ENCODE assay signal across 21 mouse cellular contexts in the genomic region with DNA sequence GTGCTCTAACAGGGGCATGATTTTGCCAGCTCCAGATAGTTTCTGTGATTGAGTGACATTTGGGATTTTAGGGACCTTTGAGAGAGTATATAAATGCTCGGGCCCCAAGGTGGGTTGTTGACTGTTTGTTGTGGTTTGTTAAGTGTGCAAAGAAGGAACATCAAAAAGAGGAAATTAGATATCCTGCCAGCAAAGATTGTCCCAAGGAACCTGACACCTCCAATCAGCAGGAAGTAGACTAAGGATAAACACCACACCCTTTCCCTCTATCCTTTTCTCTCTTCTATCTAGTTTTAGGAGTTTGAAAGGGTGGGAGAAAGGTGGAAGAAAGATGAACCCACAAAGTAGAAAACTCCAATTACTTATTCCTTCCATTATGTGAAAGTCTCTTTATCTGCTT.
DNase-seq lines count a peak whose midpoint lies in the region; ATAC-seq and TF ChIP-seq lines count a peak whose summit lies in the region.
"Had no signal": no experiment of that assay in that cellular context is flagged by ENCODE, and none has a peak within 500 bp of the region (broad histone marks: within the 10 kb centered on the region; RNA-seq: fewer than 3 reads in every experiment).

No protein-coding gene starts in this region.

- no peak overlapping the region for H3K4me2 ChIP-seq in forebrain, embryonic 11.5 days (ENCODE audit: low read depth, low read length, severe bottlenecking)

- H3K79me2 ChIP-seq in MEL (ENCODE audit: control insufficient read depth, insufficient read depth, low read length, poor library complexity) = no peaks in the 10 kb centered on the region

- WGBS in forebrain, embryonic 11.5 days = 83% methylated on average over 1 of the region's 1 CpGs

- DNase-seq in MEL (ENCODE audit: low read depth, low spot score) (peak; percentile 73), MEL-GATA-1-ER (ENCODE audit: extremely low read depth, low read depth) (peak; percentile 38)
- no peak for DNase-seq in forebrain, embryonic 11.5 days (ENCODE audit: low spot score)
- DNase-seq in frontal cortex, postnatal 36 days (ENCODE audit: low spot score in 2 of 2) = no peak
- DNase-seq: adrenal gland, adult 2 months; adrenal gland, adult 8-10 months; adrenal gland, postnatal 10 days; adrenal gland, postnatal 14 days; adrenal gland, postnatal 25 days; adrenal gland, postnatal 36 days; B cell, adult 2 months; cerebellum, adult 11 months; cerebellum, adult 11-12 months; cerebellum, adult 18-20 months; cerebellum, adult 2 months; cerebellum, adult 8-10 months had no signal

- TF ChIP-seq RAD21 in MEL (IDR thresholded peaks at IDR 0.05; ENCODE audit: low read depth, low read length) = no peak

- no peaks in the 10 kb centered on the region for H3K9me3 ChIP-seq in MEL (replicated peaks; ENCODE audit: insufficient read depth, low read length)
- H3K9me3 ChIP-seq in forebrain, embryonic 11.5 days (ENCODE audit: control insufficient read depth, low read length) = no peaks in the 10 kb centered on the region
- H3K9me3 ChIP-seq: G1E had no signal

- H3K27ac ChIP-seq in MEL (ENCODE audit: control insufficient read depth, low read depth, low read length) = no peak overlapping the region
- no peak overlapping the region for H3K27ac ChIP-seq in forebrain, embryonic 11.5 days (ENCODE audit: low read depth, low read length)

- TF ChIP-seq CTCF in MEL (IDR thresholded peaks at IDR 0.05 in 2 of 3, conservative IDR thresholded peaks at IDR 0.05 in 1 of 3; ENCODE audit: control insufficient read depth in 1 of 3, insufficient read depth in 1 of 3, low read depth in 2 of 3, low read length in 3 of 3, poor library complexity in 1 of 3, severe bottlenecking in 1 of 3) = no peak

- no peak overlapping the region for H3K4me3 ChIP-seq in MEL (ENCODE audit: control insufficient read depth in 1 of 2, insufficient read depth in 1 of 2, low read depth in 2 of 2, low read length in 2 of 2)
- H3K4me3 ChIP-seq in forebrain, embryonic 11.5 days (ENCODE audit: low read depth, low read length) = no peak overlapping the region

- TF ChIP-seq EP300 in MEL (IDR thresholded peaks at IDR 0.05; ENCODE audit: low read depth in 1 of 2, low read length in 2 of 2) = peak; percentile 90 to 92

- no peaks in the 10 kb centered on the region for H3K4me1 ChIP-seq in MEL (ENCODE audit: control insufficient read depth in 1 of 2, insufficient read depth in 2 of 2, low read length in 2 of 2)
- H3K4me1 ChIP-seq in forebrain, embryonic 11.5 days (replicated peaks; ENCODE audit: control insufficient read depth, insufficient read depth, low read length) = no peaks in the 10 kb centered on the region

- H3K36me3 ChIP-seq in MEL (ENCODE audit: control insufficient read depth in 1 of 2, insufficient read depth in 2 of 2, low read length in 2 of 2) = peaks cover 0 to 13% of the 10 kb centered on the region in 2 experiments; a peak in 2 of 4 replicates
- no peaks in the 10 kb centered on the region for H3K36me3 ChIP-seq in forebrain, embryonic 11.5 days (ENCODE audit: control insufficient read depth, insufficient read depth, low read length)
- H3K36me3 ChIP-seq: G1E had no signal

- no peak for TF ChIP-seq POLR2A in MEL (IDR thresholded peaks at IDR 0.05; ENCODE audit: control insufficient read depth in 1 of 2, insufficient read depth in 1 of 2, low read depth in 1 of 2, low read length in 2 of 2, poor library complexity in 1 of 2)

- no peaks in the 10 kb centered on the region for H3K27me3 ChIP-seq in MEL (ENCODE audit: control insufficient read depth in 1 of 2, insufficient read depth in 2 of 2, low read length in 2 of 2)
- no peaks in the 10 kb centered on the region for H3K27me3 ChIP-seq in forebrain, embryonic 11.5 days (ENCODE audit: control insufficient read depth, insufficient read depth, low read length)
- H3K27me3 ChIP-seq: CH12.LX, Patski had no signal

- ATAC-seq in forebrain, embryonic 11.5 days (replicated peaks; ENCODE audit: low FRiP score) = no peak
- ATAC-seq: activated CD4-positive, CD25-positive, alpha-beta regulatory T cell, adult 4 months; CD4-positive, CD25-positive, alpha-beta regulatory T cell, adult 4 months; Patski had no signal

- H3K9ac ChIP-seq in MEL (ENCODE audit: control insufficient read depth, low read depth, low read length, poor library complexity, severe bottlenecking) = no peak overlapping the region
- H3K9ac ChIP-seq in forebrain, embryonic 11.5 days (ENCODE audit: low read length) = no peak overlapping the region

TF ChIP-seq in MEL, 35 proteins besides CTCF, POLR2A, EP300 and RAD21:
- no peak for TF ChIP-seq ZNF384 (IDR thresholded peaks at IDR 0.05; ENCODE audit: low read depth, low read length)
- TF ChIP-seq JUND (IDR thresholded peaks at IDR 0.05; ENCODE audit: low read depth, low read length) = no peak
- TF ChIP-seq MEF2A (IDR thresholded peaks at IDR 0.05; ENCODE audit: extremely low read depth, insufficient replicate concordance, low read depth, low read length, poor library complexity, severe bottlenecking) = no peak
- TF ChIP-seq MXI1 (IDR thresholded peaks at IDR 0.05; ENCODE audit: low read depth, low read length) = no peak
- no peak for TF ChIP-seq ZMIZ1 (IDR thresholded peaks at IDR 0.05; ENCODE audit: low read depth, low read length)
- no peak for TF ChIP-seq NELFE (IDR thresholded peaks at IDR 0.05; ENCODE audit: low read depth, low read length)
- TF ChIP-seq ZKSCAN1 (IDR thresholded peaks at IDR 0.05; ENCODE audit: low read depth, low read length) = no peak
- no peak for TF ChIP-seq HCFC1 (IDR thresholded peaks at IDR 0.05; ENCODE audit: low read depth, low read length)
- TF ChIP-seq POLR2AphosphoS2 (IDR thresholded peaks at IDR 0.05; ENCODE audit: low read length) = no peak
- TF ChIP-seq TCF12 (IDR thresholded peaks at IDR 0.05; ENCODE audit: low read depth, low read length) = 0 out of 2 replicates have a peak, but pooled peaks have one; percentile 34
- no peak for TF ChIP-seq SMC3 (IDR thresholded peaks at IDR 0.05; ENCODE audit: low read depth, low read length)
- TF ChIP-seq UBTF (IDR thresholded peaks at IDR 0.05; ENCODE audit: borderline replicate concordance, insufficient read depth, low read depth, low read length) = no peak
- TF ChIP-seq MAZ (IDR thresholded peaks at IDR 0.05; ENCODE audit: low read depth, low read length) = no peak
- TF ChIP-seq RCOR1 (IDR thresholded peaks at IDR 0.05; ENCODE audit: low read depth, low read length) = peak; percentile 82
- TF ChIP-seq TAL1 (IDR thresholded peaks at IDR 0.05; ENCODE audit: low read length) = 0 out of 2 replicates have a peak, but pooled peaks have one; percentile 16
- TF ChIP-seq ELF1 (IDR thresholded peaks at IDR 0.05; ENCODE audit: low read depth, low read length) = no peak
- no peak for TF ChIP-seq CHD1 (IDR thresholded peaks at IDR 0.05; ENCODE audit: low read depth, low read length)
- TF ChIP-seq NRF1 (IDR thresholded peaks at IDR 0.05; ENCODE audit: insufficient read depth, low read depth, low read length, poor library complexity, severe bottlenecking) = no peak
- TF ChIP-seq GABPA (IDR thresholded peaks at IDR 0.05; ENCODE audit: low read depth, low read length) = no peak
- TF ChIP-seq MAFK (IDR thresholded peaks at IDR 0.05; ENCODE audit: borderline replicate concordance, low read depth, low read length) = no peak
- TF ChIP-seq BHLHE40 (IDR thresholded peaks at IDR 0.05; ENCODE audit: borderline replicate concordance, low read depth, low read length) = no peak
- TF ChIP-seq E2F4 (IDR thresholded peaks at IDR 0.05; ENCODE audit: borderline replicate concordance, low read depth, low read length) = no peak
- TF ChIP-seq POLR2AphosphoS5 (IDR thresholded peaks at IDR 0.05; ENCODE audit: borderline replicate concordance, low read depth, low read length) = no peak
- peak; percentile 67 for TF ChIP-seq GATA1 (IDR thresholded peaks at IDR 0.05; ENCODE audit: low read depth, low read length)
- no peak for TF ChIP-seq SIN3A (IDR thresholded peaks at IDR 0.05; ENCODE audit: low read length)
- TF ChIP-seq USF1 (IDR thresholded peaks at IDR 0.05; ENCODE audit: low read depth, low read length) = no peak
- TF ChIP-seq MAX (IDR thresholded peaks at IDR 0.05; ENCODE audit: low read length) = no peak
- no peak for TF ChIP-seq KAT2A (conservative IDR thresholded peaks at IDR 0.05; ENCODE audit: low read depth, low read length)
- TF ChIP-seq MYC (IDR thresholded peaks at IDR 0.05; ENCODE audit: low read depth, low read length) = no peak
- peak; percentile 41; the same call in 1 of the 2 replicates for TF ChIP-seq MYB (IDR thresholded peaks at IDR 0.05; ENCODE audit: low read depth, low read length)
- no peak for TF ChIP-seq CHD2 (IDR thresholded peaks at IDR 0.05; ENCODE audit: low read length)
- no peak for TF ChIP-seq USF2 (IDR thresholded peaks at IDR 0.05; ENCODE audit: borderline replicate concordance in 1 of 2, insufficient read depth in 1 of 2, low read depth in 1 of 2, low read length in 2 of 2)
- TF ChIP-seq ZC3H11A (IDR thresholded peaks at IDR 0.05; ENCODE audit: low read depth, low read length) = no peak
- TF ChIP-seq ETS1 (IDR thresholded peaks at IDR 0.05; ENCODE audit: low read depth, low read length) = no peak
- TF ChIP-seq TBP (IDR thresholded peaks at IDR 0.05; ENCODE audit: low read depth, low read length) = no peak

Comparison
In these comparisons a context has a peak if more than half of its experiments do, and no peak if none do; other contexts are left out.
1. DNase-seq: peak in MEL (single experiment) and MEL-GATA-1-ER (single experiment); none in forebrain, embryonic 11.5 days (single experiment) and frontal cortex, postnatal 36 days (0 of 2).